Mouse (Mus musculus): ENCODE results near the gene Nek1. TPM values are rescaled to one million over a fixed set of nuclear protein-coding genes. Genes with fewer than 3 reads are reported as not detected.

Gene Nek1
- polyA plus RNA-seq, 1 experiment = 32.8 TPM

DNA sequence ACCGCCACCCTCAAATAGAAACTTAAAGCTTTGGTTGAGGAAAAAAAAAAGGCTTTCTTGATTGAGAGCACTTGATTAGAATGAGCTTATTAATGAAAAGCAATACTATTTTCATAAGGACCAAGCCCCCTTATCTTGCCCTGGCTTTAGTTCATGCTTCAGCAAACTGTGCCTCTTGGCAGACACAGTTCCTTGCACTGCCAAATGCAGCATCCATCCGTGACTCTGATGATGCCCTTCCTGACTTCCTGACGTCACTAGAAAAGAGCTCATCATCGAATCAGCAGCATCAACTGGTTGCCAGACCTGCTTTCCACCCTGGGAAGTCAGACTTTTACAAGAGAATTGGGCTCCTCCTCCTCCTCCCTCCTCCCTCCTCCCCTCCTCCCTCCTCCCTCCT is 157.6 kb downstream of the Nek1 start:
- no peak for DNase-seq (ENCODE audit: extremely low spot score in 1 of 2, low spot score in 1 of 2)

DNA sequence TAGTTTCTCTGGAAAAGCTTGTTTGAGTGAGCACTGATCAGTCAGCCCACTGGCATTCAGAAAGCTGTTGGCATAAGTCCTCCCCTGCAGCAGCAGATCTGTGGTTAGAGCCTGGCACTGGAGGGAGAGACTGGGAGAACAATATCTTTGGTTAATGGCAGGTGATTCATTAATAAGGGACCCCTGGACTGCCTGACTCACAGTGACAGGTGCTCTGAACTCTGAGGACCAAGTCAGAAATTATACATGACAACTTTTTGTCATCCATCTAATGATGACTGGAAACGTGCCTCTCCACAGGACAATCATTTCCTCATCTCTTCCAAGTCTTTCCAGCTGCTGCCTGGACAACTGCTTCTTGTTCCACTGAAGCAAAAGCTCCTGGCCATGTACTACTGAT is 163.4 kb downstream of the Nek1 start:
- DNase-seq (ENCODE audit: extremely low spot score in 1 of 2, low spot score in 1 of 2) = no peak

DNA sequence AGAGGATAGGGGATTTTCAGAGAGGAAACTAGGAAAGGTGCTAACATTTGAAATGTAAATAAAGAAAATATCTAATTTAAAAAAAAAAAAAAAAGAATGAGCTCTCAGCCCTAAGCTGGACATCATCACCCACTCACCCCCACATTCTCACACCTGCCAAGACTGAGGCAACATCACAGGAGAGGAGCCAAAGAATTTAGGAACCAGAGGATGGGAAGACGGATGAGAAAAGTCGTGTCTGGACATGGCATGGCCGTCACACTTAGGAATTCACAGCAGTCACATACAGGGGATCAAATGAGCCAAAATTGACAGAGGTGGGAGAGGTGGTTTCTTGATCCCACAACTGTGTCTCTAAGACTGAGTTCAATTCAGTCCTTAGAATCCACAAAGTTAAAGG is 165.5 kb downstream of the Nek1 start:
- no peak for DNase-seq (ENCODE audit: extremely low spot score in 1 of 2, low spot score in 1 of 2)

DNA sequence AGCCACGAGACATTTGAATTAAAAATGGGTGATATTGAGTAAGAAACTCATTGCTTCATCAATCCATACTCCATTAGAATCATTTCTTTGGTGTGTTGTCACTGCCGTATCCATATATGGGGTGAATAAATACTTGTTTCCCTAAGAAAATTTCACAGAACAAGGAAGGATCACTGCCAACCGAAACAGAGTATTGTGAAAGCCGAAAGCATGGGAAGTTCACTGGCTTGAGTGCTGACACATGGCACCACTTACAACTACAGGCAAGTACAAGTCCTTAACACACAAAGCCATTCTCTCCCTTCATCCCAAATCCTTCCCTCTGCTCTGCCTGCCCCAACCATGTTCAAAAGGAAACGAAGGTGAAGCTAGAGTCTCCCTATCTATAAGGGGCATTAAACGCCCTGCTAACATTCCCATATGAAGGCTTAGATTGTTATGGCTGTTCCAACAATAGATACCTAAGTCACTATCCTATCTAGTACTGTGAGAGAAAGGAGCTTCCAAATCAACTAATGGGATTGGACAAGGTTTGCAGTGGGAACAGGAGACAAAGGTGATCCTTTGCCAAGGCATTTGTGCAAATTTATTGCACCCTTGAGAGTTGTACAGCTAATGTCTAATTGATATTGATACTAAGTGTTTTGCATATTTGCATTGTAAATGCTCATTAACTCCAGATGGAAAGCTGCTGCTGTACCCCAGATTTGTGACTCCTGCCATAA is 168.6 kb downstream of the Nek1 start:
- no peak for DNase-seq (ENCODE audit: extremely low spot score in 1 of 2, low spot score in 1 of 2)

DNA sequence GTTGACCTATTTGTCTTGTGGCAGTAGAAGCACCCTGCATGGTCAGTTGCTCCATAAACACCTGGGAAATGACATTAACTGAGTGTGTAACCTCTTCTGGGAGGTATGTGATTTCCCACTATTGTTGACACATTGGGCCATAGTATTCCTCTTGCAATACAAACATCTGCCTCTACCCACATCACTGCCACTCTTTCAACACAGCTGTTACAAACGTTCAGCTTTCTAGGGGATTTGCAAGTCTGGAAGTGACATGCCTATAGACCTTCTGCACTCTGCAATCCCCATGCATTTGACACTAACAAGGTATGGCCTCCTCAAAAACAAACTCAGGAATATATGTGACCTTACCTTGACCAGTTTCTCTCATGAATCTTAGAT is 169.2 kb downstream of the Nek1 start:
- no peak for DNase-seq (ENCODE audit: extremely low spot score in 1 of 2, low spot score in 1 of 2)

DNA sequence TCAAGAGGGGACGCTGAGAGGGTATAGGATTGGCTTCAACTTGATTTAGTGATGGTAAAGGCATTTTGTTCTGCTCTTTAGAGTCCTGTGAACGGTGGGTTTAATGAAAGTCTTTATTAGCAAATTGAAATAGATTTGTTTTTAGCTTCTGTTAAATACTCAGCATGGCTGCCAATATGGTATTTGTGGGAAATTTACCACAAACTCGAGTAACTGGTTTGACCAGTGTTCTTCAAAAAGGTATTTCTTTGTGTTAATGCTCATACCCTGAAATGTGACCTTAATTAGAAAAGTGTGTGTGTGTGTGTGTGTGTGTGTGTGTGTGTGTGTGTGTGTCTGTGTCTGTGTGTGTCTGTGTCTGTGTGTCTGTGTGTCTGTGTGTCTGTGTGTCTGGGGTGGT is 178.6 kb downstream of the Nek1 start:
- DNase-seq (ENCODE audit: extremely low spot score in 1 of 2, low spot score in 1 of 2) = no peak

DNA sequence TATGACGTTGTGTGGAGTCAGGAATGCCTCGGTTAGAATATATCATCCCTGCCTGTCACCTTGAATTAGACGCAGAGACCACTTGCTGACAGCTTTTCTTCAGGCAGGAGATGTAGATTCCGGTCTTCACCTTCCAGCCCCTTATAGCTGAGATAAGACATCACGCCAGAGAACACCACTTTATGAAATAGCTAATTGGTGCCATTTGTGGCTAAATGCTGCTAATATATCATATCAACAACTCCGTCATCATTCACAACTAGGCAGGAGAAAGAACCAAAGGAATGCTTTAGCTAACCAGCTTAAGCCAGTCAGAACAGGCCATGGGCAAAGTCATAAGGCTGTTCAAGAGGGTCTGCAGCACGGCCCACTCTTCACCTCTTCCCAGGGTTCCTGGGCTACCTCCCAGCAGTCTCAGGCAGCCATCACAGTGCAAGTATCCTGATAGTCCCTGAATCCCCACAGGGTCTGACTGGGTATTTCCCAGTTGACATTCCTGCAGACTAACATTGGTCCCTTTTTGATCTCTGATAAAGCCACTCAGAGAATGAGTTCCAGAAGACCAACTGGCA is 181.0 kb downstream of the Nek1 start:
- DNase-seq (ENCODE audit: extremely low spot score in 1 of 2, low spot score in 1 of 2) = no peak

DNA sequence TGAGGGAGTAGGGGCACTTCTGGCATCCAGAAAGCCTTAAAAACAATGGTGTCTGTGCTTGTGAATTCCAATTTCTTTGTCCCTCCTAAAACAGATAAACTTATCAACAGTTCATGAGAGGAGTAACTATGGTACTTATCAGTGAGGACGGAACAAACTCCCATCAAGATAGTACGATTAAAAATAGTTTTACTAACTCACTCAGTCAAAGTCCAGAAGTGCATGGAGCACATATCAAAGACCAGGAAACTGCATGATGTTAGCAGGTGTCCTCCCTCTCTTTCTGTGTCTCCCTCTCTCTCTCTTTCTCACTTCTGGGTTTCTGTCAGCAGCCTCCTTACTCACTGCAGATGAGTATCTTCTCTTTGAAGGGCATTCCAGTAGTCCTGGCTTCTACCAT is 182.9 kb downstream of the Nek1 start:
- DNase-seq (ENCODE audit: extremely low spot score in 1 of 2, low spot score in 1 of 2) = no peak

DNA sequence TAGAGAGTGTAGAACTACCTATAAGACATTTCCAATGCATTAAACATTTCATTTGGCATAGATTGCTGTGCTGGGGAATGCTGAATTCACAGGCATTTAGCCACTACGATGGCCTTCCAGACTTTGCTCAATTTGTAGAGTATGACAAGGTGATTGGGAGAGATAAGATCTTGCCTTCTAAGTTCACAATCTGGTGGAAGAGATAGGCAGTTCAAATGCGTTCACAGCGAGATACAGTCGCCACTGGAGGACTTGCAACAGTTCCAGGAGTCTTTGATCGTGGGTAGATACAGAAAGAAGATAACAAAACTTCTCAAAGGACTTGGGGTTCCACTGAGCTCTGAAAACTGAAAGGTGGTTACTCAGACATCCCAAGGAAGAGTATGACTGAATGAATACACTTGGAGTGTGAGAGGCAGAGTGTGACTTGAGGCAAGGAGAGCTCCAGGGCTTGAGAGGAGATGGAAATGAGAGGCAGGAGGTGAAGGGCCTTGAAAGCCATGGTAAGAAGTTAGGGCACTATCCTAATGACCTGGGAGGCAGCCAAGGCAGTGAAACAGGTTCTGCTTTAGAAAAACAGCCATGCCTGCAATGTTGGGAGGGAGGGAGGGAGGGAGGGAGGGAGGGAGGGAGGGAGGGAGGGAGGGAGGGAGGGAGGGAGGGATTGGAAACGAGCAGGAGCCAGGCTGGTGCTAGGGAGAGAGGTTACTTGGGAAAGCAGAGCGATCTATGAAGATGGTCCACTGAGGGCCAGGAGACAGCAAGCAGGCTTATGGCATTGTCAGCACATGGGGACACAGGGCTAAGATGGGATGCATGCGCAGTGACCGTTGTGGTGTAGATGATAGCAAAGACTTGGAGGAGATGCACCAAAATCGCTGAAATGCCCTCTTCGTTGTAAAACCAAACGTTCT is 184.9 kb downstream of the Nek1 start:
- no peak for DNase-seq (ENCODE audit: extremely low spot score in 1 of 2, low spot score in 1 of 2)

DNA sequence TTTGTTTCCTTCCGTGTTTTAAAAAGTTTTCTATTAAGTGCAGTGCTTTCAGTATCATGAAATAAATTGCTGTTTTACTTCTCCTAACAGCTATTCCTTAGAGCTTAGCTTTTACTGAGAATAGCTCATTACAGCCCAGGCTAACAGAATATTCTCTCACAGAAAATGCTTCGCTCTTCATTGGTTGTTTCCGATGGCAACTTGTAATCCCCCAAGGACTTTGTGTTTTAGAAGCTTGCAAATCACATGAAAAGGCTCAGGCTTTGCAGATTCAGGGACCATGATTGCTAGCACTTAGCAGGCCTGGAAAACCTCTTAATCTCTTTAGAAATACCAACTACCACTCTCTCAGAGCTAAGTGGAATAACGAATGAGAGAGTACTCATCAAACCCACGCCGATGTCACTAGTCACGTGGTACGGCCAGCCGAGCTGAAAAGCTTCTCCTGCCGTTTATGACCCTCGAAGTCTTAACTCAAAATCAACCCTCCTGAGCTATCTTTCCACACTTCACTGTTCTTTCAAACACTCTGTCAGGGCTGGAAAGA is 185.7 kb downstream of the Nek1 start:
- DNase-seq (ENCODE audit: extremely low spot score in 1 of 2, low spot score in 1 of 2) = peak in 1 of 2 experiments; percentile 9

Other genes starting within 250 kb of the Nek1 start
- 58.2 and 64.8 TPM in 2 replicates for gene Hpf1, start 102.8 kb upstream of the Nek1 start, polyA plus RNA-seq (2012; rRNA removed)
- gene Clcn3, start 9.9 kb upstream of the Nek1 start, polyA plus RNA-seq (2012; rRNA removed) = 71.1 and 78.5 TPM in 2 replicates
- 15.8 and 19.4 TPM in 2 replicates for gene Sh3rf1, start 230.7 kb downstream of the Nek1 start, polyA plus RNA-seq (2012; rRNA removed)